Mouse (Mus musculus): Measurements from ENCODE around the gene Rspry1. TPM values are rescaled to one million over a fixed set of nuclear protein-coding genes. Genes with fewer than 3 reads are reported as not detected.

Rspry1 gene
- polyA plus RNA-seq, 1 experiment from 2014 or later, result 54.5 TPM

- peak overlapping the region; percentile 55 for H3K4me2 ChIP-seq (ENCODE audit: low read length)
- H3K36me3 ChIP-seq (ENCODE audit: control insufficient read depth, insufficient read depth), result no peaks in the 10 kb centered on the region
- peak; percentile 68 for ATAC-seq
- WGBS, result under 1% methylated on average over 31 of the region's 31 CpGs
- peaks cover 40% of the 10 kb centered on the region for H3K27me3 ChIP-seq (replicated peaks; ENCODE audit: control insufficient read depth, insufficient read depth, low read length)
- no peak overlapping the region for H3K27ac ChIP-seq (ENCODE audit: low read length)
- H3K9ac ChIP-seq (replicated peaks; ENCODE audit: low read depth, low read length), result peak overlapping the region; percentile 16
- H3K4me1 ChIP-seq (replicated peaks; ENCODE audit: control insufficient read depth, insufficient read depth, low read length), result peaks cover 15% of the 10 kb centered on the region
- no peaks in the 10 kb centered on the region for H3K9me3 ChIP-seq (ENCODE audit: control insufficient read depth, low read length)
- peak overlapping the region; percentile 45 for H3K4me3 ChIP-seq (replicated peaks; ENCODE audit: low read length)
Measured at GRCm38 (mm10) chr8:94695341-94695993, 93.7 kb downstream of the Rspry1 start.

- Histone ChIP-seq H3K4me3 (replicated peaks; ENCODE audit: low read length) (peak within 1 kb of the TSS; percentile 45), H3K27me3 (replicated peaks; ENCODE audit: control insufficient read depth, insufficient read depth, low read length) (peaks cover 40% of the 10 kb centered on the region), H3K4me2 (ENCODE audit: low read length) (peak within 1 kb of the TSS; percentile 55), H3K27ac (ENCODE audit: low read length) (no peak within 1 kb of the TSS), H3K4me1 (replicated peaks; ENCODE audit: control insufficient read depth, insufficient read depth, low read length) (peaks cover 15% of the 10 kb centered on the region), H3K9ac (replicated peaks; ENCODE audit: low read depth, low read length) (peak within 1 kb of the TSS; percentile 16), H3K36me3 (ENCODE audit: control insufficient read depth, insufficient read depth) (no peaks in the 10 kb centered on the region), H3K9me3 (ENCODE audit: control insufficient read depth, low read length) (no peaks in the 10 kb centered on the region)
- peak; percentile 71 for ATAC-seq
- under 1% methylated on average over 41 of the region's 41 CpGs for WGBS
Measured at GRCm38 (mm10) chr8:94695994-94696384, 94.3 kb downstream of the Rspry1 start, which contains the start of gene Pllp. Pllp (minus strand) TSS chr8:94696278.

GRCm38 (mm10) chr8:94696566-94696965 is 94.8 kb downstream of the Rspry1 start:
- Histone ChIP-seq H3K9me3 (ENCODE audit: control insufficient read depth, low read length) (no peaks in the 10 kb centered on the region), H3K4me1 (replicated peaks; ENCODE audit: control insufficient read depth, insufficient read depth, low read length) (peaks cover 15% of the 10 kb centered on the region), H3K36me3 (ENCODE audit: control insufficient read depth, insufficient read depth) (no peaks in the 10 kb centered on the region), H3K9ac (replicated peaks; ENCODE audit: low read depth, low read length) (no peak overlapping the region), H3K4me2 (ENCODE audit: low read length) (no peak overlapping the region; the same call in 1 of the 2 replicates), H3K4me3 (replicated peaks; ENCODE audit: low read length) (peak overlapping the region; percentile 45), H3K27ac (ENCODE audit: low read length) (no peak overlapping the region), H3K27me3 (replicated peaks; ENCODE audit: control insufficient read depth, insufficient read depth, low read length) (peaks cover 40% of the 10 kb centered on the region)
- WGBS, result 54% methylated on average over 3 of the region's 3 CpGs
- ATAC-seq, result no peak

GRCm38 (mm10) chr8:94697956-94698355 is 96.2 kb downstream of the Rspry1 start:
- 79% methylated on average over 6 of the region's 6 CpGs for WGBS
- Histone ChIP-seq H3K4me1 (replicated peaks; ENCODE audit: control insufficient read depth, insufficient read depth, low read length) (peaks cover 15% of the 10 kb centered on the region), H3K9ac (replicated peaks; ENCODE audit: low read depth, low read length) (no peak overlapping the region), H3K4me2 (ENCODE audit: low read length) (no peak overlapping the region), H3K27me3 (replicated peaks; ENCODE audit: control insufficient read depth, insufficient read depth, low read length) (peaks cover 39% of the 10 kb centered on the region), H3K36me3 (ENCODE audit: control insufficient read depth, insufficient read depth) (no peaks in the 10 kb centered on the region), H3K27ac (ENCODE audit: low read length) (no peak overlapping the region), H3K9me3 (ENCODE audit: control insufficient read depth, low read length) (no peaks in the 10 kb centered on the region), H3K4me3 (replicated peaks; ENCODE audit: low read length) (no peak overlapping the region)
- no peak for ATAC-seq

GRCm38 (mm10) chr8:94699366-94699765 is 97.6 kb downstream of the Rspry1 start:
- H3K4me1 ChIP-seq (replicated peaks; ENCODE audit: control insufficient read depth, insufficient read depth, low read length), result peaks cover 15% of the 10 kb centered on the region
- no peak overlapping the region for H3K9ac ChIP-seq (replicated peaks; ENCODE audit: low read depth, low read length)
- H3K36me3 ChIP-seq (ENCODE audit: control insufficient read depth, insufficient read depth), result no peaks in the 10 kb centered on the region
- H3K27me3 ChIP-seq (replicated peaks; ENCODE audit: control insufficient read depth, insufficient read depth, low read length), result peaks cover 26% of the 10 kb centered on the region
- H3K4me2 ChIP-seq (ENCODE audit: low read length), result no peak overlapping the region
- WGBS, result 49% methylated on average over 16 of the region's 16 CpGs
- no peak for ATAC-seq
- no peak overlapping the region for H3K4me3 ChIP-seq (replicated peaks; ENCODE audit: low read length)
- no peaks in the 10 kb centered on the region for H3K9me3 ChIP-seq (ENCODE audit: control insufficient read depth, low read length)
- no peak overlapping the region for H3K27ac ChIP-seq (ENCODE audit: low read length)

- Histone ChIP-seq H3K9me3 (ENCODE audit: control insufficient read depth, low read length) (no peaks in the 10 kb centered on the region), H3K27me3 (replicated peaks; ENCODE audit: control insufficient read depth, insufficient read depth, low read length) (peaks cover 17% of the 10 kb centered on the region), H3K27ac (ENCODE audit: low read length) (no peak overlapping the region), H3K4me1 (replicated peaks; ENCODE audit: control insufficient read depth, insufficient read depth, low read length) (peaks cover 9% of the 10 kb centered on the region), H3K4me3 (replicated peaks; ENCODE audit: low read length) (no peak overlapping the region), H3K4me2 (ENCODE audit: low read length) (no peak overlapping the region), H3K9ac (replicated peaks; ENCODE audit: low read depth, low read length) (no peak overlapping the region), H3K36me3 (ENCODE audit: control insufficient read depth, insufficient read depth) (no peaks in the 10 kb centered on the region)
- no peak for ATAC-seq
- WGBS, result 89% methylated on average over 4 of the region's 4 CpGs
Measured at GRCm38 (mm10) chr8:94700421-94700935, 98.7 kb downstream of the Rspry1 start.

GRCm38 (mm10) chr8:94702156-94702555 is 100.4 kb downstream of the Rspry1 start:
- no peak overlapping the region for H3K4me3 ChIP-seq (replicated peaks; ENCODE audit: low read length)

GRCm38 (mm10) chr8:94702844-94703813 is 101.4 kb downstream of the Rspry1 start:
- ATAC-seq, result peak; percentile 74
- under 1% methylated on average over 35 of the region's 35 CpGs for WGBS

More at GRCm38 (mm10) chr8:94702156-94702555, 100.4 kb downstream of the Rspry1 start:
- Histone ChIP-seq H3K36me3 (ENCODE audit: control insufficient read depth, insufficient read depth) (no peaks in the 10 kb centered on the region), H3K4me2 (ENCODE audit: low read length) (no peak overlapping the region), H3K27ac (ENCODE audit: low read length) (no peak overlapping the region), H3K27me3 (replicated peaks; ENCODE audit: control insufficient read depth, insufficient read depth, low read length) (peaks cover 1% of the 10 kb centered on the region), H3K9me3 (ENCODE audit: control insufficient read depth, low read length) (no peaks in the 10 kb centered on the region), H3K9ac (replicated peaks; ENCODE audit: low read depth, low read length) (no peak overlapping the region), H3K4me1 (replicated peaks; ENCODE audit: control insufficient read depth, insufficient read depth, low read length) (no peaks in the 10 kb centered on the region)
- ATAC-seq, result no peak
- 64% methylated on average over 3 of the region's 3 CpGs for WGBS

More at GRCm38 (mm10) chr8:94702844-94703813, 101.4 kb downstream of the Rspry1 start:
- Histone ChIP-seq H3K4me2 (ENCODE audit: low read length) (peak overlapping the region; percentile 42), H3K36me3 (ENCODE audit: control insufficient read depth, insufficient read depth) (no peaks in the 10 kb centered on the region), H3K4me3 (replicated peaks; ENCODE audit: low read length) (peak overlapping the region; percentile 43), H3K27ac (ENCODE audit: low read length) (peak overlapping the region; percentile 31; the same call in 1 of the 2 replicates), H3K9me3 (ENCODE audit: control insufficient read depth, low read length) (no peaks in the 10 kb centered on the region), H3K9ac (replicated peaks; ENCODE audit: low read depth, low read length) (0 out of 2 replicates have a peak overlapping the region, but pooled peaks have one; percentile 31), H3K27me3 (replicated peaks; ENCODE audit: control insufficient read depth, insufficient read depth, low read length) (no peaks in the 10 kb centered on the region), H3K4me1 (replicated peaks; ENCODE audit: control insufficient read depth, insufficient read depth, low read length) (no peaks in the 10 kb centered on the region)
